8 mouse cellular contexts compared by ENCODE assay signal in the genomic region with DNA sequence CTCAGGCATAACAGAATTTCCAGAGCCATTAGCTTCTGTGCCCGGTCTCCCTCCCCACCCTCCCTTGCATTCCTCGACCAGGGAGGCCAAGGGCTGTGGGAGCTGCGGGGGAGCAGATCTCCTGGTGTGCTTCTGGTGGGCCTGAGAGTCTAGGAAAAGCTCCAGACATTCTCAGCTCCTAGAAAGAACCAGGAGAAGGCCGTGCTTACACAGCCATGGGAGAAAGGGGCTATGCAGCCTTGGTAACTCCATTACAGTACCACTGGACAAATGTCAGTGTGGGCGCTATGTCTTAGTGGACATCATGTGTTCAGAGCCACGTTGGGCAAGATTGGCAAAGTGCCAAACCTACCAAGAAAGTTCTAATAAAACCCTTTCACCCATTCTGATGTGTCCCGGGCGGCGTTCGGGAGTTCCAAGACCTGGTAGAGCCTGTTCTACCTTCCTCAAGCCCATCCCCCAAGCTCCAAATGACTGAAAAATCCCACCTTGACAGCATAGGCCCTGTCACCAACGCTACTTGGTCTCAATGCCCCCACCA. TPM values are rescaled to one million over a fixed set of nuclear protein-coding genes. Genes with fewer than 3 reads are reported as not detected.
DNase-seq lines count a peak whose midpoint lies in the region; ATAC-seq lines count a peak whose summit lies in the region.

No protein-coding gene starts in this region.

- ATAC-seq in heart, embryonic 11.5 days (replicated peaks; ENCODE audit: insufficient number of reproducible peaks, low FRiP score, low TSS enrichment) = no peak
- ATAC-seq in kidney, embryonic 16.5 days (ENCODE audit: low FRiP score, low TSS enrichment) = peak; percentile 9

- H3K27ac ChIP-seq in heart, embryonic 11.5 days (ENCODE audit: low read depth, low read length) = peak overlapping the region; percentile 82
- peak overlapping the region; percentile 79 for H3K27ac ChIP-seq in kidney, embryonic 16.5 days (ENCODE audit: low read length)
- H3K27ac ChIP-seq in macrophage = peak overlapping the region; percentile 82

- H3K4me1 ChIP-seq in heart, embryonic 11.5 days (ENCODE audit: control insufficient read depth, insufficient read depth, low read length) = peaks cover 30% of the 10 kb centered on the region
- H3K4me1 ChIP-seq in kidney, embryonic 16.5 days (ENCODE audit: insufficient read depth, low read length) = peaks cover 41% of the 10 kb centered on the region

- peaks cover 57% of the 10 kb centered on the region for H3K79me2 ChIP-seq in macrophage (ENCODE audit: inconsistent target)

- DNase-seq in adrenal gland, postnatal 10 days = peak; percentile 59
- no peak for DNase-seq in adrenal gland, postnatal 25 days
- DNase-seq in adrenal gland, postnatal 14 days = peak; percentile 63
- no peak for DNase-seq in embryo, embryonic 9.5 days (ENCODE audit: extremely low spot score)
- no peak for DNase-seq in right cerebral cortex, postnatal 25 days

- peak overlapping the region; percentile 89 for H3K4me3 ChIP-seq in heart, embryonic 11.5 days (ENCODE audit: low read depth, low read length)
- peak overlapping the region; percentile 72 for H3K4me3 ChIP-seq in kidney, embryonic 16.5 days (ENCODE audit: low read length)
- peak overlapping the region; percentile 79 for H3K4me3 ChIP-seq in macrophage (ENCODE audit: inconsistent target)

- H3K36me3 ChIP-seq in heart, embryonic 11.5 days (ENCODE audit: control insufficient read depth, insufficient read depth, low read length) = no peaks in the 10 kb centered on the region
- no peaks in the 10 kb centered on the region for H3K36me3 ChIP-seq in kidney, embryonic 16.5 days (ENCODE audit: insufficient read depth, low read length)
- H3K36me3 ChIP-seq in macrophage (ENCODE audit: inconsistent target) = no peaks in the 10 kb centered on the region

- WGBS in heart, embryonic 11.5 days (ENCODE audit: insufficient replicate concordance) = 9% methylated on average over 11 of the region's 11 CpGs
- WGBS in kidney, embryonic 16.5 days = 15% methylated on average over 11 of the region's 11 CpGs
- 79% methylated on average over 10 of the region's 11 CpGs for WGBS in macrophage (ENCODE audit: missing documents)

- H3K9me3 ChIP-seq in heart, embryonic 11.5 days (replicated peaks; ENCODE audit: control insufficient read depth, low read length) = no peaks in the 10 kb centered on the region
- no peaks in the 10 kb centered on the region for H3K9me3 ChIP-seq in kidney, embryonic 16.5 days (ENCODE audit: low read length)

- H3K27me3 ChIP-seq in heart, embryonic 11.5 days (ENCODE audit: control insufficient read depth, insufficient read depth, low read length) = no peaks in the 10 kb centered on the region
- no peaks in the 10 kb centered on the region for H3K27me3 ChIP-seq in kidney, embryonic 16.5 days (ENCODE audit: insufficient read depth, low read length)

- peak overlapping the region; percentile 100 for H3K4me2 ChIP-seq in heart, embryonic 11.5 days
- peak overlapping the region; percentile 96 for H3K4me2 ChIP-seq in kidney, embryonic 16.5 days (replicated peaks; ENCODE audit: low read depth, low read length)

- peak overlapping the region; percentile 88 for H3K9ac ChIP-seq in heart, embryonic 11.5 days (ENCODE audit: low read depth, low read length)
- H3K9ac ChIP-seq in kidney, embryonic 16.5 days (replicated peaks; ENCODE audit: low read length) = peak overlapping the region; percentile 78

RNA-seq across cellular contexts. Expression of a gene that starts 7.7 kb away (rescaled TPM):
- total RNA-seq in adrenal gland, postnatal 10 days (2021) = 100 to 1,000 TPM; 102 to 104 TPM
- total RNA-seq in adrenal gland, postnatal 25 days (2021) = 90.6 and 91.1 TPM in 2 replicates
- total RNA-seq in adrenal gland, postnatal 14 days (2021) = 97.6 and 99.3 TPM in 2 replicates
- polyA plus RNA-seq in heart, embryonic 11.5 days (2014; fragmentation: Nextera tagmentation; extraction: Ambion mirVana) = 78.2 and 82.0 TPM in 2 replicates
- polyA plus RNA-seq in kidney, embryonic 16.5 days (2015; fragmentation: Nextera tagmentation; extraction: Ambion mirVana) = 89.9 and 100 TPM in 2 replicates
- total RNA-seq in macrophage (2018; cell fraction: chromatin; rRNA removed) = 100 to 1,000 TPM in 8 of 26 experiments, 10 to 100 TPM in 18; 18.3 to 483 (median 71.9) TPM
- 100 to 1,000 TPM in 13 of 26 experiments, 10 to 100 TPM in 13; 61.7 to 262 (median 112) TPM for total RNA-seq in macrophage (2018; cell fraction: cytosol; rRNA removed)
- 100 to 1,000 TPM in 11 of 26 experiments, 10 to 100 TPM in 15; 40.2 to 222 (median 79.2) TPM for total RNA-seq in macrophage (2018; cell fraction: nucleus; rRNA removed)
- polyA plus RNA-seq in macrophage (2018) = 96.7 to 217 TPM (median 105 TPM) in 3 replicates

RNA-seq across cellular contexts. Expression of a gene that starts 30.1 kb away (rescaled TPM):
- 1 to 10 TPM; 5.5 to 5.6 TPM for total RNA-seq in adrenal gland, postnatal 10 days (2021)
- 3.3 and 3.5 TPM in 2 replicates for total RNA-seq in adrenal gland, postnatal 25 days (2021)
- 4.2 and 4.4 TPM in 2 replicates for total RNA-seq in adrenal gland, postnatal 14 days (2021)
- 16.5 and 16.9 TPM in 2 replicates for polyA plus RNA-seq in heart, embryonic 11.5 days (2014; fragmentation: Nextera tagmentation; extraction: Ambion mirVana)
- 18.6 and 20.7 TPM in 2 replicates for polyA plus RNA-seq in kidney, embryonic 16.5 days (2015; fragmentation: Nextera tagmentation; extraction: Ambion mirVana)
- 1 to 10 TPM in 2 of 26 experiments, under 1 TPM in 17, not detected in 7; 0.11 to 1.7 (median 0.21) TPM for total RNA-seq in macrophage (2018; cell fraction: chromatin; rRNA removed)
- total RNA-seq in macrophage (2018; cell fraction: cytosol; rRNA removed) = under 1 TPM in 25 of 26 experiments, not detected in 1; 0.03 to 0.33 (median 0.06) TPM
- 1 to 10 TPM in 2 of 26 experiments, under 1 TPM in 10, not detected in 14; 0.05 to 2.3 (median 0.19) TPM for total RNA-seq in macrophage (2018; cell fraction: nucleus; rRNA removed)
- 0.08 to 0.10 TPM (median 0.10 TPM) in 3 replicates for polyA plus RNA-seq in macrophage (2018)

RNA-seq across cellular contexts. Expression of a gene that starts 41.1 kb away (rescaled TPM):
- 10 to 100 TPM; 13.4 to 15.5 TPM for total RNA-seq in adrenal gland, postnatal 10 days (2021)
- total RNA-seq in adrenal gland, postnatal 25 days (2021) = 6.0 and 6.2 TPM in 2 replicates
- 11.0 and 11.5 TPM in 2 replicates for total RNA-seq in adrenal gland, postnatal 14 days (2021)
- 0.80 and 0.92 TPM in 2 replicates for polyA plus RNA-seq in heart, embryonic 11.5 days (2014; fragmentation: Nextera tagmentation; extraction: Ambion mirVana)
- 19.6 and 25.3 TPM in 2 replicates for polyA plus RNA-seq in kidney, embryonic 16.5 days (2015; fragmentation: Nextera tagmentation; extraction: Ambion mirVana)
- 100 to 1,000 TPM in 6 of 26 experiments, 10 to 100 TPM in 20; 12.4 to 193 (median 60.3) TPM for total RNA-seq in macrophage (2018; cell fraction: chromatin; rRNA removed)
- total RNA-seq in macrophage (2018; cell fraction: cytosol; rRNA removed) = 10 to 100 TPM in 19 of 26 experiments, 1 to 10 TPM in 7; 8.5 to 33.5 (median 15.5) TPM
- total RNA-seq in macrophage (2018; cell fraction: nucleus; rRNA removed) = 100 to 1,000 TPM in 3 of 26 experiments, 10 to 100 TPM in 23; 24.0 to 139 (median 65.3) TPM
- polyA plus RNA-seq in macrophage (2018) = 7.3 to 33.5 TPM (median 7.7 TPM) in 3 replicates

RNA-seq across cellular contexts. Expression of a gene that starts 46.0 kb away (rescaled TPM):
- not detected for total RNA-seq in adrenal gland, postnatal 10 days (2021)
- total RNA-seq in adrenal gland, postnatal 25 days (2021) = not detected in 2 replicates
- not detected in 2 replicates for total RNA-seq in adrenal gland, postnatal 14 days (2021)
- 0.21 TPM in 1 of 2 replicates, not detected in the other for polyA plus RNA-seq in heart, embryonic 11.5 days (2014; fragmentation: Nextera tagmentation; extraction: Ambion mirVana)
- 17.3 and 23.9 TPM in 2 replicates for polyA plus RNA-seq in kidney, embryonic 16.5 days (2015; fragmentation: Nextera tagmentation; extraction: Ambion mirVana)
- 1 to 10 TPM in 8 of 26 experiments, not detected in 18; 1.2 to 4.1 (median 2.6) TPM for total RNA-seq in macrophage (2018; cell fraction: chromatin; rRNA removed)
- total RNA-seq in macrophage (2018; cell fraction: cytosol; rRNA removed) = not detected
- total RNA-seq in macrophage (2018; cell fraction: nucleus; rRNA removed) = 1 to 10 TPM in 2 of 26 experiments, under 1 TPM in 2, not detected in 22; 0.72 to 2.6 (median 0.99) TPM
- polyA plus RNA-seq in macrophage (2018) = not detected in 3 replicates

RNA-seq across cellular contexts. Expression of a gene that starts 50.8 kb away (rescaled TPM):
- 100 to 1,000 TPM; 131 to 132 TPM for total RNA-seq in adrenal gland, postnatal 10 days (2021)
- 148 and 150 TPM in 2 replicates for total RNA-seq in adrenal gland, postnatal 25 days (2021)
- total RNA-seq in adrenal gland, postnatal 14 days (2021) = 133 and 138 TPM in 2 replicates
- 86.9 and 110 TPM in 2 replicates for polyA plus RNA-seq in heart, embryonic 11.5 days (2014; fragmentation: Nextera tagmentation; extraction: Ambion mirVana)
- polyA plus RNA-seq in kidney, embryonic 16.5 days (2015; fragmentation: Nextera tagmentation; extraction: Ambion mirVana) = 189 and 207 TPM in 2 replicates
- 10 to 100 TPM in 7 of 26 experiments, 1 to 10 TPM in 16, not detected in 3; 1.9 to 25.1 (median 4.5) TPM for total RNA-seq in macrophage (2018; cell fraction: chromatin; rRNA removed)
- 100 to 1,000 TPM in 22 of 26 experiments, 10 to 100 TPM in 4; 84.4 to 168 (median 109) TPM for total RNA-seq in macrophage (2018; cell fraction: cytosol; rRNA removed)
- total RNA-seq in macrophage (2018; cell fraction: nucleus; rRNA removed) = 10 to 100 TPM in 24 of 26 experiments, 1 to 10 TPM in 2; 7.2 to 35.9 (median 19.1) TPM
- polyA plus RNA-seq in macrophage (2018) = 164 to 206 TPM (median 186 TPM) in 3 replicates

Comparison
In these comparisons a context has a peak if more than half of its experiments do, and no peak if none do; other contexts are left out.
1. DNase-seq: peak in adrenal gland, postnatal 10 days (single experiment) and adrenal gland, postnatal 14 days (single experiment); none in adrenal gland, postnatal 25 days (single experiment), embryo, embryonic 9.5 days (single experiment) and right cerebral cortex, postnatal 25 days (single experiment).
2. Peak in every context shown above with its lines, with median percentiles within 50 percentile points of each other: H3K27ac ChIP-seq and H3K4me3 ChIP-seq.